Mouse (Mus musculus) stomach, embryonic 16.5 days (tissue): ENCODE measurements around the gene Epb41l2. TPM values are rescaled to one million over a fixed set of nuclear protein-coding genes. Genes with fewer than 3 reads are reported as not detected.

Source experiments
- ATAC-seq: fragments of 200-750 bp; cut with Nextera tagmentation; 2 replicates; pipeline ENCODE4 v1.8.0; 2017; ENCODE audit warnings: moderate number of reproducible peaks, moderate TSS enrichment; ENCODE audit not compliant: insufficient read depth, low FRiP score
- H3K27ac ChIP-seq: fragments of 300-500 bp; sonication (generic); 2 replicates; pipeline ENCODE4 v1.5.1; 2014; ENCODE audit warnings: low read length
- H3K27me3 ChIP-seq: fragments of 300-500 bp; sonication (generic); 2 replicates; pipeline ENCODE4 v1.6.1; 2014; ENCODE audit warnings: low read length, control low read depth, mixed read lengths; ENCODE audit not compliant: control insufficient read depth, insufficient read depth
- H3K36me3 ChIP-seq: fragments of 300-500 bp; sonication (generic); 2 replicates; pipeline ENCODE4 v1.6.1; 2014; ENCODE audit warnings: low read length; ENCODE audit not compliant: control insufficient read depth, insufficient read depth
- H3K4me1 ChIP-seq: fragments of 300-500 bp; sonication (generic); 2 replicates; pipeline ENCODE4 v1.6.1; 2014; ENCODE audit warnings: low read length, control low read depth, mixed read lengths; ENCODE audit not compliant: control insufficient read depth, insufficient read depth
- H3K4me2 ChIP-seq: fragments of 300-500 bp; sonication (generic); 2 replicates; pipeline ENCODE4 v1.6.1; 2014; ENCODE audit warnings: low read depth, low read length, mixed read lengths
- H3K4me3 ChIP-seq: fragments of 300-500 bp; sonication (generic); replicated peaks from 2 replicates; pipeline ENCODE4 v1.5.1; 2014; ENCODE audit warnings: mild to moderate bottlenecking, low read length
- H3K9ac ChIP-seq: fragments of 300-500 bp; sonication (generic); 2 replicates; pipeline ENCODE4 v1.6.1; 2014; ENCODE audit warnings: low read length
- H3K9me3 ChIP-seq: fragments of 300-500 bp; sonication (generic); replicated peaks from 2 replicates; pipeline ENCODE4 v1.6.1; 2016; ENCODE audit warnings: low read length, control low read depth; ENCODE audit not compliant: control insufficient read depth
- WGBS: fragments of 180-500 bp; shearing (Covaris S2); extraction: QIAGEN DNeasy Blood & Tissue Kit; methylation state at CpG from one replicate; pipeline ENCODE4 v1.1.7; 2014; 5-methylcytosine and 5-hydroxymethylcytosine counted together
- polyA plus RNA-seq: library from polyadenylated mRNA; unstranded; fragments of >200 nt; fragmentation: Nextera tagmentation; extraction: Ambion mirVana; gene quantifications from 2 replicates; pipeline ENCODE4 v1.2.1, GENCODE M21; 2015

Gene Epb41l2
- polyA plus RNA-seq, 1 experiment from 2014 or later = 60.9 TPM

- H3K4me3 ChIP-seq = no peak overlapping the region
- no peaks in the 10 kb centered on the region for H3K27me3 ChIP-seq
- H3K4me1 ChIP-seq = peaks cover 6% of the 10 kb centered on the region; the same call in 1 of the 2 replicates
- 82% methylated on average over 5 of the region's 5 CpGs for WGBS
- no peak overlapping the region for H3K9ac ChIP-seq
- no peak overlapping the region for H3K27ac ChIP-seq
- H3K9me3 ChIP-seq = no peaks in the 10 kb centered on the region
- H3K36me3 ChIP-seq = no peaks in the 10 kb centered on the region
- no peak overlapping the region for H3K4me2 ChIP-seq
- no peak for ATAC-seq
These were observed 174.9 kb downstream of the Epb41l2 start for GRCm38 (mm10) chr10:25534467-25534866.

- Histone ChIP-seq H3K9ac (no peak within 1 kb of the TSS), H3K27ac (no peak within 1 kb of the TSS), H3K4me2 (no peak within 1 kb of the TSS), H3K36me3 (no peaks in the 10 kb centered on the region), H3K27me3 (no peaks in the 10 kb centered on the region), H3K4me1 (peaks cover 6% of the 10 kb centered on the region; the same call in 1 of the 2 replicates), H3K9me3 (no peaks in the 10 kb centered on the region), H3K4me3 (no peak within 1 kb of the TSS)
- no peak for ATAC-seq
- 86% methylated on average over 10 of the region's 10 CpGs for WGBS
These were observed 176.3 kb downstream of the Epb41l2 start, which contains the start of gene Smlr1 for GRCm38 (mm10) chr10:25535891-25536331. Smlr1 (minus strand) TSS chr10:25536267.

GRCm38 (mm10) chr10:25536621-25537020, 177.0 kb downstream of the Epb41l2 start:
- WGBS = 77% methylated on average over 6 of the region's 6 CpGs
- no peak overlapping the region for H3K9ac ChIP-seq

GRCm38 (mm10) chr10:25538738-25539137, 179.1 kb downstream of the Epb41l2 start:
- H3K9ac ChIP-seq = no peak overlapping the region
- no peaks in the 10 kb centered on the region for H3K36me3 ChIP-seq
- no peaks in the 10 kb centered on the region for H3K9me3 ChIP-seq
- H3K27ac ChIP-seq = no peak overlapping the region
- WGBS = 64% methylated on average over 1 of the region's 1 CpGs
- H3K27me3 ChIP-seq = no peaks in the 10 kb centered on the region
- H3K4me3 ChIP-seq = no peak overlapping the region
- H3K4me2 ChIP-seq = no peak overlapping the region
- no peak for ATAC-seq
- H3K4me1 ChIP-seq = no peaks in the 10 kb centered on the region

More at GRCm38 (mm10) chr10:25536621-25537020, 177.0 kb downstream of the Epb41l2 start:
- H3K4me1 ChIP-seq = peaks cover 6% of the 10 kb centered on the region; the same call in 1 of the 2 replicates
- H3K4me3 ChIP-seq = no peak overlapping the region
- no peaks in the 10 kb centered on the region for H3K36me3 ChIP-seq
- H3K27ac ChIP-seq = no peak overlapping the region
- H3K9me3 ChIP-seq = no peaks in the 10 kb centered on the region
- H3K4me2 ChIP-seq = no peak overlapping the region
- no peak for ATAC-seq
- no peaks in the 10 kb centered on the region for H3K27me3 ChIP-seq

GRCm38 (mm10) chr10:25539146-25539770, 179.7 kb downstream of the Epb41l2 start:
- Histone ChIP-seq H3K9me3 (no peaks in the 10 kb centered on the region), H3K9ac (no peak overlapping the region), H3K36me3 (no peaks in the 10 kb centered on the region), H3K27me3 (no peaks in the 10 kb centered on the region), H3K4me3 (no peak overlapping the region), H3K4me1 (no peaks in the 10 kb centered on the region), H3K27ac (no peak overlapping the region), H3K4me2 (no peak overlapping the region)
- 69% methylated on average over 4 of the region's 4 CpGs for WGBS
- ATAC-seq = no peak

- no peak overlapping the region for H3K27ac ChIP-seq
- no peak overlapping the region for H3K4me2 ChIP-seq
These were observed 180.2 kb downstream of the Epb41l2 start for GRCm38 (mm10) chr10:25539771-25540168.

GRCm38 (mm10) chr10:25541097-25541496, 181.5 kb downstream of the Epb41l2 start:
- H3K4me3 ChIP-seq = no peak overlapping the region
- H3K4me1 ChIP-seq = no peaks in the 10 kb centered on the region
- no peak overlapping the region for H3K4me2 ChIP-seq
- no peaks in the 10 kb centered on the region for H3K27me3 ChIP-seq
- no peaks in the 10 kb centered on the region for H3K9me3 ChIP-seq
- ATAC-seq = no peak
- WGBS = 95% methylated on average over 3 of the region's 3 CpGs
- no peaks in the 10 kb centered on the region for H3K36me3 ChIP-seq
- no peak overlapping the region for H3K9ac ChIP-seq
- no peak overlapping the region for H3K27ac ChIP-seq

More at GRCm38 (mm10) chr10:25539771-25540168, 180.2 kb downstream of the Epb41l2 start:
- H3K4me3 ChIP-seq = no peak overlapping the region
- no peaks in the 10 kb centered on the region for H3K9me3 ChIP-seq
- ATAC-seq = no peak
- H3K36me3 ChIP-seq = no peaks in the 10 kb centered on the region
- no peak overlapping the region for H3K9ac ChIP-seq
- WGBS = 58% methylated on average over 6 of the region's 6 CpGs
- no peaks in the 10 kb centered on the region for H3K4me1 ChIP-seq
- H3K27me3 ChIP-seq = no peaks in the 10 kb centered on the region

GRCm38 (mm10) chr10:25552936-25553335, 193.3 kb downstream of the Epb41l2 start:
- no peaks in the 10 kb centered on the region for H3K9me3 ChIP-seq
- H3K27ac ChIP-seq = no peak overlapping the region
- ATAC-seq = no peak
- WGBS = 40% methylated on average over 4 of the region's 4 CpGs
- no peaks in the 10 kb centered on the region for H3K36me3 ChIP-seq
- H3K4me3 ChIP-seq = no peak overlapping the region
- H3K4me1 ChIP-seq = no peaks in the 10 kb centered on the region
- H3K4me2 ChIP-seq = no peak overlapping the region
- H3K27me3 ChIP-seq = no peaks in the 10 kb centered on the region
- H3K9ac ChIP-seq = no peak overlapping the region

- Histone ChIP-seq H3K27me3 (no peaks in the 10 kb centered on the region), H3K4me3 (no peak overlapping the region), H3K27ac (no peak overlapping the region), H3K36me3 (no peaks in the 10 kb centered on the region), H3K9me3 (no peaks in the 10 kb centered on the region), H3K4me2 (no peak overlapping the region), H3K4me1 (no peaks in the 10 kb centered on the region), H3K9ac (no peak overlapping the region)
- WGBS = 58% methylated on average over 9 of the region's 9 CpGs
- no peak for ATAC-seq
These were observed 212.0 kb downstream of the Epb41l2 start for GRCm38 (mm10) chr10:25571319-25572240.
